Mouse (Mus musculus) c-Kit-positive CD71-positive TER-119-positive erythroid progenitor cells, embryonic 14.5 days (primary cell): ENCODE data around the gene Ralb.

Source experiments
- DNase-seq: peaks from one replicate; pipeline ENCODE4 v3.0.0-alpha.2; 2013; ENCODE audit warnings: low spot score

The Ralb gene

GRCm38 (mm10) chr1:119492505-119492904 is 12.1 kb downstream of the Ralb start:
- DNase-seq, result no peak

- no peak for DNase-seq
These were observed 12.5 kb downstream of the Ralb start for GRCm38 (mm10) chr1:119492097-119492496.

GRCm38 (mm10) chr1:119490765-119491164 is 13.8 kb downstream of the Ralb start:
- no peak for DNase-seq

- DNase-seq, result no peak
These were observed 16.5 kb downstream of the Ralb start for GRCm38 (mm10) chr1:119487917-119488590.

- DNase-seq, result no peak
These were observed 18.8 kb downstream of the Ralb start for GRCm38 (mm10) chr1:119485825-119486224.

- DNase-seq, result no peak
These were observed 20.1 kb downstream of the Ralb start for GRCm38 (mm10) chr1:119484457-119484856.

GRCm38 (mm10) chr1:119482891-119483290 is 21.7 kb downstream of the Ralb start:
- no peak for DNase-seq

GRCm38 (mm10) chr1:119481205-119481932 is 23.2 kb downstream of the Ralb start:
- no peak for DNase-seq

- no peak for DNase-seq
These were observed 23.9 kb downstream of the Ralb start for GRCm38 (mm10) chr1:119480678-119481077.

- DNase-seq, result no peak
These were observed 25.0 kb downstream of the Ralb start for GRCm38 (mm10) chr1:119479641-119480040.

- no peak for DNase-seq
These were observed 27.7 kb downstream of the Ralb start for GRCm38 (mm10) chr1:119476905-119477353.

- DNase-seq, result no peak
These were observed 29.9 kb downstream of the Ralb start for GRCm38 (mm10) chr1:119474671-119475070.

GRCm38 (mm10) chr1:119472648-119473047 is 31.9 kb downstream of the Ralb start:
- DNase-seq, result no peak

GRCm38 (mm10) chr1:119471793-119472396 is 32.7 kb downstream of the Ralb start:
- DNase-seq, result no peak

- peak; percentile 42 for DNase-seq
These were observed 41.2 kb downstream of the Ralb start for GRCm38 (mm10) chr1:119463386-119463785.

- DNase-seq, result no peak
These were observed 44.5 kb downstream of the Ralb start for GRCm38 (mm10) chr1:119460062-119460461.

GRCm38 (mm10) chr1:119457993-119458605 is 46.5 kb downstream of the Ralb start:
- DNase-seq, result peak; percentile 24

- no peak for DNase-seq
These were observed 47.1 kb downstream of the Ralb start for GRCm38 (mm10) chr1:119457528-119457855.

- no peak for DNase-seq
These were observed 47.7 kb downstream of the Ralb start for GRCm38 (mm10) chr1:119456671-119457527.

GRCm38 (mm10) chr1:119453731-119454130 is 50.9 kb downstream of the Ralb start:
- DNase-seq, result no peak

GRCm38 (mm10) chr1:119451417-119451816 is 53.2 kb downstream of the Ralb start:
- no peak for DNase-seq
